Mouse (Mus musculus) small intestine, adult 2 months (tissue): ENCODE results near the gene Nol10.

ENCODE experiments used
- CTCF ChIP-seq: fragments of 200-500 bp; IDR thresholded peaks from 2 replicates; pipeline ENCODE4 v1.5.1; 2012; ENCODE audit warnings: low read depth, mild to moderate bottlenecking, control low read depth, inconsistent platforms, low read length, moderate library complexity, mixed read lengths; ENCODE audit not compliant: insufficient replicate concordance, insufficient read length; ENCODE audit errors: extremely low read depth
- POLR2A ChIP-seq: fragments of 200-500 bp; IDR thresholded peaks from 2 replicates; pipeline ENCODE4 v1.6.1; 2012; ENCODE audit warnings: low read depth, mild to moderate bottlenecking, control low read depth, inconsistent platforms, low read length, moderate library complexity

- no peak for TF ChIP-seq POLR2A
- TF ChIP-seq CTCF = no peak
These were observed 48.9 kb downstream of the Nol10 start for GRCm38 (mm10) chr12:17397150-17397549.
